Mouse (Mus musculus) hindbrain, embryonic 14.5 days (tissue): ENCODE results near the gene Rbms2. TPM values are rescaled to one million over a fixed set of nuclear protein-coding genes. Genes with fewer than 3 reads are reported as not detected.

Experiments
- ATAC-seq: fragments of 200-750 bp; cut with Nextera tagmentation; 2 replicates; pipeline ENCODE4 v1.8.0; 2017; ENCODE audit warnings: moderate number of reproducible peaks, mild to moderate bottlenecking, moderate TSS enrichment, moderate library complexity; ENCODE audit not compliant: low FRiP score
- DNase-seq: peaks from one replicate; pipeline ENCODE4 v3.0.0-alpha.2; 2015; ENCODE audit warnings: low spot score
- H3K27ac ChIP-seq: fragments of 300-500 bp; sonication (generic); 2 replicates; pipeline ENCODE4 v1.5.1; 2014; ENCODE audit warnings: mild to moderate bottlenecking, moderate library complexity
- H3K27me3 ChIP-seq: fragments of 300-500 bp; sonication (generic); 2 replicates; pipeline ENCODE4 v1.6.1; 2014; ENCODE audit warnings: mild to moderate bottlenecking, low read length, mixed read lengths; ENCODE audit not compliant: control insufficient read depth, insufficient read depth
- H3K36me3 ChIP-seq: fragments of 300-500 bp; sonication (generic); replicated peaks from 2 replicates; pipeline ENCODE4 v1.6.1; 2014; ENCODE audit not compliant: control insufficient read depth, insufficient read depth
- H3K4me1 ChIP-seq: fragments of 300-500 bp; sonication (generic); replicated peaks from 2 replicates; pipeline ENCODE4 v1.6.1; 2014; ENCODE audit warnings: antibody characterized with exemption, low read length, mixed read lengths; ENCODE audit not compliant: control insufficient read depth, insufficient read depth
- H3K4me2 ChIP-seq: fragments of 300-500 bp; sonication (generic); replicated peaks from 2 replicates; pipeline ENCODE4 v1.6.1; 2014; ENCODE audit warnings: mild to moderate bottlenecking, moderate library complexity
- H3K4me3 ChIP-seq: fragments of 300-500 bp; sonication (generic); replicated peaks from 2 replicates; pipeline ENCODE4 v1.5.1; 2014; ENCODE audit warnings: mild to moderate bottlenecking, low read length
- H3K9ac ChIP-seq: fragments of 300-500 bp; sonication (generic); 2 replicates; pipeline ENCODE4 v1.6.1; 2014
- H3K9me3 ChIP-seq: fragments of 300-500 bp; sonication (generic); 2 replicates; pipeline ENCODE4 v1.6.1; 2016; ENCODE audit warnings: low read length; ENCODE audit not compliant: control insufficient read depth
- WGBS: fragments of 180-500 bp; shearing (Covaris S2); extraction: QIAGEN DNeasy Blood & Tissue Kit; methylation state at CpG from one replicate; pipeline ENCODE4 v1.1.7; 2014; 5-methylcytosine and 5-hydroxymethylcytosine counted together
- polyA plus RNA-seq: library from polyadenylated mRNA; unstranded; fragments of >200 nt; fragmentation: Nextera tagmentation; extraction: Ambion mirVana; gene quantifications from 2 replicates; pipeline ENCODE4 v1.2.1, GENCODE M21; 2014

The Rbms2 gene
- polyA plus RNA-seq, 1 experiment from 2014 or later, result 8.2 TPM

DNA sequence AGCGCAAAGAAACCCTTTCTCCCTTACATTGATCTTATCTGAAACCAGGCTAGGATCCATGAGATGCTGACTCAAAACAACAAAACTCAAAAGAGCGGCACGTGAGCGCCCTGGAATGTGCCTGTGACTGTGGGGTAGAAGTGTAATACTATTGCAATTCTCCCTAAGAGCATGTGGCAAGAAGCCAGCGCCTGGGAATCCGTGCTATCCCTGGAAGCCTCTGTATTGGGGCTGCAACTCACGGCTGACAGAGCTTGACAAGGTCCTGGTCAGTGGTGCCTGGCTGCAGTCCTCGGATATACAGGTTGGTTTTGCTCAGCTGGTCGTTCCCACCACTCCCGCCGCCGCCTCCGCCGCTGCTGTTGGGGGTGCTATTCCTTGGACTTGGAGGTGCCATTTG is 29.2 kb downstream of the Rbms2 start:
- no peak for DNase-seq
- no peaks in the 10 kb centered on the region for H3K9me3 ChIP-seq
- no peak overlapping the region for H3K27ac ChIP-seq
- no peak for ATAC-seq
- no peaks in the 10 kb centered on the region for H3K4me1 ChIP-seq
- H3K4me2 ChIP-seq, result no peak overlapping the region
- 80% methylated on average over 14 of the region's 14 CpGs for WGBS
- no peaks in the 10 kb centered on the region; the same call in 1 of the 2 replicates for H3K36me3 ChIP-seq
- H3K9ac ChIP-seq, result no peak overlapping the region
- H3K4me3 ChIP-seq, result no peak overlapping the region
- no peaks in the 10 kb centered on the region for H3K27me3 ChIP-seq

DNA sequence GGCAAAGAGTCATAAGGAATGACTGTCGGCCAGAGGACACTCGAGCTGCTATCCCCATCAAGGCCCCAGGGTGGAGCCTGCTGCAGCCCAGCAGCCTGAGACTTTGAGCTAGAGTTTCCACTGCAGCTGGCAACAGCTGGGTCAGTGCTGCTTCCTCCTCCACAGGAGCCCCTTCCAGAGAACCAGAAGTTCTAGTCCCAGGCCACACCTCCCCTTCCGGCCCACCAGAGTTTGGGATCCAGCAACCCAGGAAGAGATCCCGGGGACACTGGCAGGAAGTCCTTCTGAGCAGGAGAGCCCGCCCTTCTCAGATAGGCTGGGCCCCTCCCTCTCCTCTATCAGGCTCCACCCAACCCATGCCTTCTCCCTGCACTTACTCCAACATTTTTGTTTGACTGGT is 30.5 kb downstream of the Rbms2 start:
- Histone ChIP-seq H3K9ac (no peak overlapping the region), H3K4me1 (no peaks in the 10 kb centered on the region), H3K9me3 (no peaks in the 10 kb centered on the region), H3K36me3 (no peaks in the 10 kb centered on the region; the same call in 1 of the 2 replicates), H3K4me3 (no peak overlapping the region), H3K27ac (no peak overlapping the region), H3K27me3 (no peaks in the 10 kb centered on the region), H3K4me2 (no peak overlapping the region)
- ATAC-seq (peak; percentile 31; the same call in 1 of the 2 replicates), DNase-seq (no peak)
- WGBS, result 6% methylated on average over 5 of the region's 5 CpGs

DNA sequence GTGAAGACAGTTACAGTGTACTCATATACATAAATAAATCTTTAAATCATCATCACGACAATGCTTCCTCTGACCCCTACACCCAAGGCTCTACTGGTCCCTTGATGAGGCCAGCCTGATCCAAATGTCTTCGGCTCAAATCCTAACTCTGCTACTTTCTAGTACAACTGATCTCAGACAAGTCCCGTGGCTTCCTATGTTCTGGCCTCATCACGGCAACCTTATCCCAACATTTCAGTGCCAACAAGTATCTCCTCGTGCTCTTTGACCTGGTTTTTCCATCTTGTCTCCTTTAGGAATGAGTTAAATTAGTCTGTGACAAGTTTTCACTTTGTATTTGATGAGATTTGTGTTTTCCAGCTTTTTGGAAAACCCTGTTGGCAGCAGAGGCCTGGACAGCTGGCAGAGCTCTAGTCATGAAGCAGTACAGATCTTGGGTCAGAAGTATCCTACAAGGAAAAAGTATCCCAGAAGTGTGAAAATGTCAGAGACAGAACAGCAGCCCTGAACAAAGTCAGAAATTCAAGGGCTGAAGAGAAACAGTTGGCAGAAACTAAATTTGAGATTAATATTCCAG is 31.2 kb downstream of the Rbms2 start:
- no peak for DNase-seq
- WGBS, result 95% methylated on average over 5 of the region's 5 CpGs
- no peaks in the 10 kb centered on the region for H3K4me1 ChIP-seq

DNA sequence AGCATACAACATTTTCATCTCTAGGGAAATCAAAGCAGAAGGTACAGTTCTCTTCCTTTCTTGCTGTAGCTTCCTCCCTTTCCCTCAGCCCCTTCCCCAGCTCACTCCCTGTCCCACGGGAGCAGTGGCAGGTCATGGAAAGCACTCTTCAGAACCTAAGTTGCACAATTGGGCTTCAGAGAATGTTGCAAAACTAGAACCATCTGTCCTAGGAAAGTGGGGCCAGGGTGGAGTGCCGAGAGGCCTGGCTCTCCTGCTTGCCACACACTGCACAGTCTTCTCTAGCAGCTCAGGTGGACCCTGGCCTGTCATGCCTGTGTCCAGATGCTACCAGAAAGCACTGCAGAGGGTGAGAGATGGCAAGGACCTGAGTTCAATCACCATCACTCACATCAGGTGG is 35.1 kb downstream of the Rbms2 start:
- no peak for ATAC-seq
- DNase-seq, result no peak
- 77% methylated on average over 2 of the region's 2 CpGs for WGBS

More for the DNA sequence above, 31.2 kb downstream of the Rbms2 start:
- Histone ChIP-seq H3K27me3 (no peaks in the 10 kb centered on the region), H3K4me2 (no peak overlapping the region), H3K27ac (no peak overlapping the region), H3K9ac (no peak overlapping the region), H3K36me3 (no peaks in the 10 kb centered on the region; the same call in 1 of the 2 replicates), H3K9me3 (no peaks in the 10 kb centered on the region), H3K4me3 (no peak overlapping the region)
- no peak for ATAC-seq

DNA sequence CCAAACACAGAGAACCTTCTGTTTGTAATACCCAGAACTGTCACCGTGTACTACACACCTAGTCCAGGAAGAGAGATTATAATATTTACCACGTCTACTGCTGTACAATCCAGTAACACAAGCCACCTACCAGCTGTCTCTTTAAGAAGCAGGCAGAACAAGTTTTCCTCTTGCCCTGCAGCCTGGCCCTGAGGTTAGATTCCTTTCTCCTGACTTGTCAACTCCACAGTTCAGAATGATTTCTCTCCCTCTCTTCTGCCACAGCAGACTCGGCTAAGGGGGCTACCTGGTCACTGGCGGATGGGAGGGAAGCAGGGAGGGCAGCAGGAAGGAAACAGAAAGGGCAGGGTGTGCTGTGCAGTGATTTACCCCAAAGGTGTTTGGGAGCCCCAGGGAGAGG is 36.4 kb downstream of the Rbms2 start:
- no peak for DNase-seq
- H3K4me2 ChIP-seq, result no peak overlapping the region
- H3K4me3 ChIP-seq, result no peak overlapping the region
- no peaks in the 10 kb centered on the region for H3K4me1 ChIP-seq
- no peaks in the 10 kb centered on the region for H3K36me3 ChIP-seq
- no peaks in the 10 kb centered on the region for H3K9me3 ChIP-seq
- H3K27me3 ChIP-seq, result no peaks in the 10 kb centered on the region
- ATAC-seq, result no peak
- WGBS, result 84% methylated on average over 4 of the region's 4 CpGs
- H3K27ac ChIP-seq, result no peak overlapping the region
- no peak overlapping the region for H3K9ac ChIP-seq

More for the DNA sequence above, 35.1 kb downstream of the Rbms2 start:
- Histone ChIP-seq H3K36me3 (no peaks in the 10 kb centered on the region), H3K27ac (no peak overlapping the region), H3K4me2 (no peak overlapping the region), H3K9me3 (no peaks in the 10 kb centered on the region), H3K4me3 (no peak overlapping the region), H3K9ac (no peak overlapping the region), H3K4me1 (no peaks in the 10 kb centered on the region), H3K27me3 (no peaks in the 10 kb centered on the region)

DNA sequence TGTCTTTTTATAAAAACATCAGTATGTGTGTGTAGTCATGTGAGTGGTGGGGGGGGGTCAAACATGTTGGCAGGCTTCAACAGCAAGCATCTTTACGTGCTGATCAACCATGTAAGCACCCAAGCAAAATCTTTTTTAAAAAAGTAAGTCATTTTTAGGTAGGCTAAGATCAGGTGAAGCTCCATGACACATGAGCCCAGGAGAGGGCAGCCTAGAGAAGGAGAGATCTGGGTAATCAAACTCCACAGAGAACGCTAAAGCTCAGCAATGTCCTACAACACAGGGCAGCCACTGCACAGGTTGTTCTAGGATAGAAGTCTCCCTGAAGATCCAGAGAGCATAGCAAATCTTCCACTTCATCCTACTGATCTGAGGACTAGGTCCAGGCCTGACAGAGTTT is 37.9 kb downstream of the Rbms2 start:
- Histone ChIP-seq H3K4me2 (no peak overlapping the region), H3K27me3 (no peaks in the 10 kb centered on the region), H3K9me3 (no peaks in the 10 kb centered on the region), H3K36me3 (no peaks in the 10 kb centered on the region; the same call in 1 of the 2 replicates), H3K9ac (no peak overlapping the region), H3K27ac (no peak overlapping the region), H3K4me3 (no peak overlapping the region), H3K4me1 (no peaks in the 10 kb centered on the region)
- ATAC-seq (no peak), DNase-seq (no peak)
- 75% methylated on average over 2 of the region's 2 CpGs for WGBS

DNA sequence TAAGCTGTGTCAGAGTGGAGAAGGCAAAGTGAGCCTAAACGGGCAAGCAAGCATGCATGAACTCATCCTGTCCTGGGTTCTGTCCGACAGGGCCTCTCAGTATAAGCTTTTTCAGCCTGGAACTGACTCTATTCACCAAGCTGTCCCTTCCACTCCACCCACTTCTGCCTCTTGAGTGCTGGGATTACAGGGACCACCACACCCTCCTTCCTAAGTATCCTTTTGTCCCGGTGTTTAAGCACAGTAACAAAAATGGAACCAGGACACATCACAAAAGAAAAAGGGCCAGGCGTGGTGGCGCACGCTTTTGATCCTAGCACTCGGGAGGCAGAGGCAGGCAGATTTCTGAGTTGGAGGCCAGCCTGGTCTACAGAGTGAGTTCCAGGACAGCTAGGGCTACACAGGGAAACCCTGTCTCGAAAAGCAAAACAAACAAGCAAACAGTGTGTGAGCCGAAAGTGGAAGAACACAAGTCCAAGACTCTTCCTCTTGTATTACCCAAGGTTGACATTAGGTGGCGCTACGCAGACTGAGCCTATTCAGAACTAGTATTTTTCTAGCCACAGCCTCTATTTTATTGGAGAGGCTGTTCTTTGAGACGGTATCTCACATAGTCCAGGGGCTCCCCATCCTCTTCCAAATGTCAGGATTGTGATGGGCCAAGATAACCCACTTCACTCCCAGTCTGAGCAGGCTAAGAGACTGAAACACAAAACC is 39.7 kb downstream of the Rbms2 start:
- H3K4me2 ChIP-seq, result no peak overlapping the region
- H3K9me3 ChIP-seq, result no peaks in the 10 kb centered on the region
- H3K9ac ChIP-seq, result no peak overlapping the region
- H3K27ac ChIP-seq, result no peak overlapping the region
- 68% methylated on average over 12 of the region's 12 CpGs for WGBS
- H3K4me1 ChIP-seq, result no peaks in the 10 kb centered on the region
- DNase-seq, result peak; percentile 66
- no peak overlapping the region for H3K4me3 ChIP-seq
- H3K36me3 ChIP-seq, result no peaks in the 10 kb centered on the region; the same call in 1 of the 2 replicates
- no peak for ATAC-seq
- no peaks in the 10 kb centered on the region for H3K27me3 ChIP-seq

DNA sequence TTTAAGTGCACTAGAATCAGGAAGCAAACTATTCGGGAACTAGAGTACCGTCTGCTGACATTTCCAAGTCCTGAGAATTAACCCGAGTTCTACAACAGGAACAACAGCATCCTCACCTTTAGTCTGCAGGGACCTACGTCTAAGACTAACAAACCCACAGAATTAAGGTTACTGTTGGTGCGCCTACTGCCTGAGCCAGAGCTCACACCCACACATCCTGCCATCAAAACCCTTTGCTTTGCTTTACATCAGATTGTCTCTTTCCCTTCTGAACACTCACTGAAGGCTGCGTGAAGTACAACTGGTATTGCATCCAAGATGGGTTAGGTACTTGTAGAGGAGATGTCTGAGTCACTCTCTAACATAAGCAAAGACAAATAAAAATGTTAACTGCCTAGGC is 44.7 kb downstream of the Rbms2 start:
- H3K27me3 ChIP-seq, result no peaks in the 10 kb centered on the region
- H3K36me3 ChIP-seq, result peaks cover 9% of the 10 kb centered on the region
- no peak overlapping the region for H3K4me2 ChIP-seq
- no peak overlapping the region for H3K9ac ChIP-seq
- H3K9me3 ChIP-seq, result no peaks in the 10 kb centered on the region
- no peaks in the 10 kb centered on the region for H3K4me1 ChIP-seq
- 89% methylated on average over 6 of the region's 6 CpGs for whole genome bisulfite sequencing
- DNase-seq, result no peak
- no peak for ATAC-seq
- no peak overlapping the region for H3K27ac ChIP-seq
- no peak overlapping the region for H3K4me3 ChIP-seq

DNA sequence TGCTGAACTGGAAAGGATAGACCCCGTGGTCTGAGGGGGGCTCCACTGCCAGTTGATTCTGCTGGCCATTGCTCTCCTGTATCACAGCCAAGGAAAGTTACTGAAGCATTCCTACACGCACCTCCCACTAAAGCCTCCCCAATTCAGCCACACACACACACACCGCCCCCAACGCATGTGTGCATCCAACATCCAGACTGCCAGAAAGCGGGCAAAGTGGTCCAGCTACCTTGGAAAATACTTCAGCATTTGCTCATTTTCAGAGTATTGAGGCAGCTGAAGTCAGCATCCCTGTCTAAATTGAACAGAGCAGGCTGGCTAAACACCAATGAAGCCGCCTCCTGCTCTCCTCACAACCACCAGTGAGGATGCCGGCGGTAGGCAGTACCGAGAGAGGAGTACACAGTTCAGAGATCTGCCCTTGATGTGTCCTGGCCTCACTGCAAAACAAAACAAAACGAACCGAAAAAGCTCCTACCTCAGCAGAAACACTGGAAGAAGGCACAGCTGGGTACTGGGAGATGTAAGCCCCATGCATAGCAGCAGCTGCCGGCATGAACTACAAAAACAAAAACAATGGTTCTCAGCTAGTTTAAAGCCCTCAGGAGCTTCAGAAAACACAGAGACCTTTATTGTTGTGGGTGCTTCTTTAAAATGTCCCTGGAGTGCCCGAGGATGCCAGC is 46.3 kb downstream of the Rbms2 start:
- H3K9ac ChIP-seq, result peak overlapping the region; percentile 13; the same call in 1 of the 2 replicates
- H3K4me2 ChIP-seq, result no peak overlapping the region
- WGBS, result 30% methylated on average over 13 of the region's 13 CpGs
- H3K9me3 ChIP-seq, result no peaks in the 10 kb centered on the region
- ATAC-seq, result no peak
- no peaks in the 10 kb centered on the region for H3K4me1 ChIP-seq
- no peak overlapping the region for H3K4me3 ChIP-seq
- no peaks in the 10 kb centered on the region for H3K27me3 ChIP-seq
- DNase-seq, result no peak
- peak overlapping the region; percentile 38; the same call in 1 of the 2 replicates for H3K27ac ChIP-seq
- peaks cover 22% of the 10 kb centered on the region for H3K36me3 ChIP-seq
